Mouse (Mus musculus) Patski (cell line): ENCODE data around the gene Nipal3. TPM values are rescaled to one million over a fixed set of nuclear protein-coding genes. Genes with fewer than 3 reads are reported as not detected.
A peak's percentile ranks its signal among the peaks of the same experiment; 100 is the strongest.

Experiments used
- ATAC-seq: fragments of 100-300 bp; one replicate; pipeline ENCODE4 v1.8.0; 2021
- CTCF ChIA-PET: fragments of 350-600 bp; sonication (Branson Sonifier 250); formaldehyde crosslinking; loops from one replicate; lab custom pipeline; 2022; ENCODE audit warnings: inconsistent platforms; lab: Charles Lee
- POLR2A ChIA-PET: fragments of 350-600 bp; sonication (Branson Sonifier 250); formaldehyde crosslinking; loops from one replicate; lab custom pipeline; 2022; ENCODE audit warnings: antibody characterized with exemption, inconsistent platforms; lab: Charles Lee
- DNase-seq: peaks from one replicate; pipeline ENCODE4 v3.0.0-alpha.2; 2011; ENCODE audit warnings: low read depth, low spot score
- H3K27me3 ChIP-seq: fragments of 371-371 bp; one replicate; pipeline ENCODE4 v1.5.1; 2021
- CTCF ChIP-seq: fragments of 100-300 bp; IDR thresholded peaks from one replicate; pipeline ENCODE4 v1.5.1; 2021
- in situ Hi-C: fragments of 300-500 bp; cut with MboI; formaldehyde crosslinking; loops from 3 replicates; pipeline ENCODE4 v1.11.1; 2018; ENCODE audit warnings: low pct_unique_long_range_greater_than_20kb, mixed read lengths
- polyA plus RNA-seq: library from polyadenylated mRNA; unstranded; gene quantifications from one replicate; pipeline ENCODE4 v1.2.3, GENCODE M21; 2021

Nipal3 gene
- polyA plus RNA-seq, 1 experiment from 2014 or later, result 11.0 TPM

GRCm38 (mm10) chr4:135525057-135525456 is 30.2 kb upstream of the Nipal3 start:
- in situ Hi-C loops, result loop anchor here (5.0 kb wide), 1 partner anchor 42 kb away; no protein-coding TSS in a partner anchor
- CTCF ChIA-PET, result no interaction called here
- ATAC-seq, result no peak
- DNase-seq, result no peak
- POLR2A ChIA-PET, result no interaction called here
- H3K27me3 ChIP-seq, result no peaks in the 10 kb centered on the region
- TF ChIP-seq CTCF, result no peak

GRCm38 (mm10) chr4:135523939-135524338 is 29.1 kb upstream of the Nipal3 start:
- ATAC-seq, result no peak
- no peaks in the 10 kb centered on the region for H3K27me3 ChIP-seq
- in situ Hi-C loops, result loop anchor here (25.0 kb wide), 1 partner anchor 388 kb away; the partner anchor contains the start of gene Fuca1
- TF ChIP-seq CTCF, result no peak
- ChIA-PET POLR2A (interaction anchor here (0.6 kb wide), 1 partner anchor 21 kb away, joined by 3 read pairs; no protein-coding TSS in a partner anchor), CTCF (no interaction called here)
- DNase-seq, result no peak

GRCm38 (mm10) chr4:135520421-135520820 is 25.6 kb upstream of the Nipal3 start:
- ATAC-seq (no peak), DNase-seq (no peak)
- CTCF ChIA-PET, result no interaction called here
- H3K27me3 ChIP-seq, result no peaks in the 10 kb centered on the region
- TF ChIP-seq CTCF, result no peak
- POLR2A ChIA-PET, result no interaction called here
- in situ Hi-C loops, result loop anchor here (25.0 kb wide), 1 partner anchor 392 kb away; the partner anchor contains the start of gene Fuca1

- POLR2A ChIA-PET, result no interaction called here
- H3K27me3 ChIP-seq, result no peaks in the 10 kb centered on the region
- ATAC-seq (no peak), DNase-seq (no peak)
- in situ Hi-C loops, result loop anchor here (10.0 to 25.0 kb wide), 2 partner anchors 257 to 394 kb away; partner anchors contain the start of gene Fuca1
- CTCF ChIA-PET, result interaction anchor here (4.0 to 4.1 kb wide), 2 partner anchors 10 to 149 kb away, joined by 10 to 31 read pairs; no protein-coding TSS in a partner anchor
- TF ChIP-seq CTCF, result no peak
These were observed 23.3 kb upstream of the Nipal3 start for GRCm38 (mm10) chr4:135518135-135518534.

GRCm38 (mm10) chr4:135516351-135517316 is 21.8 kb upstream of the Nipal3 start:
- no peaks in the 10 kb centered on the region for H3K27me3 ChIP-seq
- peak; percentile 88 for TF ChIP-seq CTCF
- CTCF ChIA-PET, result interaction anchor here (0.9 to 4.1 kb wide), 9 partner anchors 9 to 164 kb away, joined by 3 to 31 read pairs (median 6); no protein-coding TSS in a partner anchor
- in situ Hi-C loops, result loop anchor here (10.0 to 25.0 kb wide), 2 partner anchors 258 to 396 kb away; partner anchors contain the start of gene Fuca1
- POLR2A ChIA-PET, result interaction anchor here (0.8 to 1.3 kb wide), 2 partner anchors 27 to 144 kb away, joined by 3 to 4 read pairs; no protein-coding TSS in a partner anchor
- no peak for ATAC-seq
- peak; percentile 37 for DNase-seq

- POLR2A ChIA-PET, result no interaction called here
- no peak for DNase-seq
- no peak for ATAC-seq
- in situ Hi-C loops, result loop anchor here (5.0 to 25.0 kb wide), 3 partner anchors 152 to 397 kb away; partner anchors contain the start of gene Fuca1
- H3K27me3 ChIP-seq, result no peaks in the 10 kb centered on the region
- CTCF ChIA-PET, result interaction anchor here (1.8 to 4.0 kb wide), 2 partner anchors 152 kb away, joined by 5 to 31 read pairs; no protein-coding TSS in a partner anchor
- TF ChIP-seq CTCF, result no peak
These were observed 20.1 kb upstream of the Nipal3 start for GRCm38 (mm10) chr4:135514925-135515324.

- ATAC-seq (no peak), DNase-seq (no peak)
- no peaks in the 10 kb centered on the region for H3K27me3 ChIP-seq
- in situ Hi-C loops, result loop anchor here (5.0 to 25.0 kb wide), 3 partner anchors 153 to 398 kb away; partner anchors contain the start of gene Fuca1
- TF ChIP-seq CTCF, result no peak
- ChIA-PET CTCF (interaction anchor here (0.8 to 1.8 kb wide), 2 partner anchors 60 to 153 kb away, joined by 3 to 5 read pairs; partner anchors contain the start of gene Grhl3), POLR2A (no interaction called here)
These were observed 19.0 kb upstream of the Nipal3 start for GRCm38 (mm10) chr4:135513865-135514264.

GRCm38 (mm10) chr4:135509515-135509914 is 14.7 kb upstream of the Nipal3 start:
- no peak for ATAC-seq
- in situ Hi-C loops, result loop anchor here (25.0 kb wide), 1 partner anchor 403 kb away; the partner anchor contains the start of gene Fuca1
- no peak for DNase-seq
- no peaks in the 10 kb centered on the region for H3K27me3 ChIP-seq
- CTCF ChIA-PET, result interaction anchor here (2.7 to 3.0 kb wide), 2 partner anchors 8 to 158 kb away, joined by 10 to 25 read pairs; no protein-coding TSS in a partner anchor
- POLR2A ChIA-PET, result no interaction called here
- no peak for TF ChIP-seq CTCF

- no peak for DNase-seq
- CTCF ChIA-PET, result interaction anchor here (1.0 to 3.0 kb wide), 4 partner anchors 9 to 176 kb away, joined by 3 to 25 read pairs (median 6); no protein-coding TSS in a partner anchor
- TF ChIP-seq CTCF, result peak; percentile 71
- POLR2A ChIA-PET, result no interaction called here
- no peak for ATAC-seq
- no peaks in the 10 kb centered on the region for H3K27me3 ChIP-seq
- in situ Hi-C loops, result loop anchor here (25.0 kb wide), 1 partner anchor 404 kb away; the partner anchor contains the start of gene Fuca1
These were observed 13.7 kb upstream of the Nipal3 start for GRCm38 (mm10) chr4:135508419-135509039.
